Mouse (Mus musculus): ENCODE results near the gene Fam53a.

The Fam53a gene

DNA sequence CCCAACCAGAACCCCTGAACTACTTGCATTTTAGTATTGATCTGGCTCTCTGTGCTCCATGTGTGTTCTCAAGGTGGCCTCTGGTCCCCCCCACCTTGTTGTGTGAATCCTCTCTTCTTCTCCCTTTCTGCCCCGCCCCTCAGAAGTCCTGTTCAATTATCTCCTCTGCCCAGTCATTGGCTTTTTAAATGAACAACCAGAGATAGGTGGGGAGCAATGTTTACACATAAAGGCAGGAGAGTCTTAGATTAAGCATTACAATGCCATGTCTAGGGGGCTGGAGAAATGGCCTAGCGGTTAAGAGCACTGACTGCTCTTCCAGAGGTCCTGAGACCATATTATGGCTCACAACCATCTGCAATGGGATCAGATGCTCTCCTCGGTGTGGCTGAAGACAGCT, 5.9 kb upstream of the Fam53a start:
- no peak for ATAC-seq (ENCODE audit: insufficient number of reproducible peaks, low FRiP score, low TSS enrichment)

DNA sequence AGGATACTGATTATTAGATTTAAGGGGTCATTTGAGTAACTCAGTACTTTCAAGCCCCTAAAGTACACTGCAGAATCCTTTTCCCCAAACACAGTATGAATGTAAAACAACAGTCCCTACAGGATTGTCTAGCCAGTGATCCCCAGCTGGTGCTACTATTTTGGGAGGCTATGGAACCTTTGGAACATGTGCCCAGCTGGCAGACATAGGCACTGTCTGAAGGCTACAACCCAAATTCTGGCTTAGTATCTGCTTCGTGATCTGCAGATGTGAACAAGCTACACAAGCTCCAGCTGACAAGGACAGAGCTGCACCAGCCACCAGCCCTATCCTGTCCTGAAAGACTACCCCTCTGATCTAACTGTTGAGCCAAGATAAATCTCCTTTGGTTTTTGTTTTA, 3.1 kb upstream of the Fam53a start:
- no peak for ATAC-seq (ENCODE audit: insufficient number of reproducible peaks, low FRiP score, low TSS enrichment)

DNA sequence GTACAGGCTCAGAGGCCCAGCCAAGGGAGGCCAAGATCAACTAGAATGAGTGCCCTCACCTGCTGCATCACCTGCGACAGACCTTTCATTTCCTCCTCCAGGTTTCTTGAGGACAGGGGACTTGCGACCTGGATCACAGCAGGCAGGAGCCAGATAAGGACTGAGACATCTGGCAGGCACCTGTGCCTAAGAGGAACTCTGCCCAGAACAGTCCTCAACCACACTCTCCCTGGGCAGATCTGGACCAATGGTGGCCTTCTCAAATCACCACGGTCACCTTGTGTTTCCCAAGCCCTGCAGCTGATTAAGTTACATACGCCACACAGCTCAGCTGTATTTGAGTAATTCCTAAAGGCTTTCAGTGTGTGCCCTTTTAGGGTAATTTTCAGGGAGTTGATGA, 1.2 kb upstream of the Fam53a start:
- ATAC-seq (ENCODE audit: insufficient number of reproducible peaks, low FRiP score, low TSS enrichment) = no peak

DNA sequence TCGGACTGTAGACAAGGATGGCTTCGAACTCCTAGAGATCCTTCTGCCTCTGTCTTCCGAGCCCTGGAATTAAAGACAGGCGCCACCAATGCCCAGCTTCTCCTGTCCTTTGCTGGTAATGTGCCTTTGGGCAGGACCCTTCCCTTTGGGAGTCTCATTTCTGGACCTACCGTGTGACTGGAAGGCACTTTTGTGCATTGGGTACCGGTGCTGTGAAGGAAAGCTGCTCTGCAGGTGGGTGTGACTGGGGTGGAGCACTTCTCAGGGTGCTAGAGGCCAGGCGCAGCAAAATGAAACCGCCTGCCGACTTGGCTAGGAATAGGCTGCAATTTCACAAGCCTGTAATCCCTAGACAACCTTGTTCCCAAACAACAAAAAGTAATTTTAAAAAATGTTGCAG, 626 bp upstream of the Fam53a start:
- ATAC-seq (ENCODE audit: insufficient number of reproducible peaks, low FRiP score, low TSS enrichment) = 0 out of 2 replicates have a peak, but pooled peaks have one; percentile 33

DNA sequence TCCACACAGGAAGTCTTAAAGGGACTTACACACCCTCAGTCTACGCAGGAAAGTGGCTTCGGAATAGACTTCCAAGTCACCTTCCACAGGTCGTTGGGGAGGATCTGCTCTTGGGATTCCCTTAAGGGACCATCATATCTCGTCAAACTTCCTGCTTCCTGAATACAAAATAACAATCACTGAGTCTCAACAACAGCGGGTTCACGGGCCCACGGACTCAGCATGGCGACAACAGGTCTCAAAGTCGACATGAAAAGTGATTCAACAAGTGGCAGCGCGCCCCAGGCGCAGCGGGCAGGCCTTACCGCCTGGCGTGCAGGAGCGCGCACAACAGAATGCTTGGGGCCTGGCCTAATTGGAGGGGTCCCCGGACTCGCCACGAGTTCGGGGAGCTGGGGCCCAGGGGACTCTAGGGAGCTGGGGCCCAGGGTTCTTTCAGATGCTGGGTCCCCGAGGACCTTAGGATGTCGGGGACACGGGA, 575 bp downstream of the Fam53a start:
- ATAC-seq (ENCODE audit: insufficient number of reproducible peaks, low FRiP score, low TSS enrichment) = no peak

DNA sequence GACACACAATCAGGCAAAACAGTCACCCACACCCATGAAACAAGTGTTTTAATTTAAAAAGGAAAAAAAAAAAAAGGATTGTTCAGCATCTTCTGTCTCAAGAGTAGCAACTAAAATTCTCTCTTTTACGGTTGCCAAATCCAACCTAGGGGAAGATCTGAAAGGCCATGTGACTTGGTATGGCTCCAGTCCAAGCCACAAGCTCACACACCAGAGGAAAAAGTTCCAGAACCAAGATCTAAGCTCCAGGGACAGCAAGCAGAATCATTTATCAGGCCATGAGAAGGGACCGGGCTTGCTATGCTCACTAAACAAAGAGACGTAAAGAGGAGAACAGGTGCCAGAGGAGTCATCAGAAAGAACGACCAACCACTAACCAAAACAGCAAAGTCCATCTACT, 1.5 kb downstream of the Fam53a start:
- no peak for ATAC-seq (ENCODE audit: insufficient number of reproducible peaks, low FRiP score, low TSS enrichment)

DNA sequence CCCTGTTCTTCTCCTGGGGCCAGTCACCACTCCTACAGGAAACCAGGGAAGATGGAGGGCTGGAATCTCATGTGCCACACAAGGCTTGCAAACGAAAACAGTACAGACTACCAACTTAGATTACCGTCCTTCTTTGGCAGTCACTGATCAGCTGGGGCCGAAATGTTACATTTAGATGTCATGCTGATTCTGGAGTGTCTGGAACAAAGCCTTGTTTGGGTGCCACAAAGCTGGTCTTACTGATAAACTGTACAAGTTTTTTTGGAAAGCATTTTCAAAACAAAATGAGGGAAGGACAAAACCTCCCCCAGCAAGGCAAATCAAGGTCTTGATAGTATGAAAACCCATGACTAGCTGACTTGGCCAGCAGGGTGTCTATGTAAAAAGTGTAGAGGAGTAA, 5.7 kb downstream of the Fam53a start:
- ATAC-seq (ENCODE audit: insufficient number of reproducible peaks, low FRiP score, low TSS enrichment) = no peak

DNA sequence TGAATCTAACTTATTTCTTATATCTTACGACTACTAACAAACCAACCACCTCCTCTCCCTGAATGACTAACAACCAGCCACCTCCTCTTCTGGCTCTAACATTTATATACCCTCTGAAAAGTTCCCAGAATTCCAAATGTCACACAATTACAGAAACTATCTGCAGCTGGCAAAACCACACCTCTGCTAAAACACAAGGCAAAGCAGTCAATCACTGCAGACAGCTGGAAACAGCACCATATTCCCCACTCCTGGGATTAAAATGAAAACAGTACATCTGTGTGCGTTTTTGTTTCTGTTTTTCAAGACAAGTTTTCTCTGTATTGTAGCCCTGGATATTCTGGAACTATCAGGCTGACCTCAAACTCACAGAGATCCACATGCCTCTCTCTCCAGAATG, 6.8 kb downstream of the Fam53a start:
- ATAC-seq (ENCODE audit: insufficient number of reproducible peaks, low FRiP score, low TSS enrichment) = no peak

DNA sequence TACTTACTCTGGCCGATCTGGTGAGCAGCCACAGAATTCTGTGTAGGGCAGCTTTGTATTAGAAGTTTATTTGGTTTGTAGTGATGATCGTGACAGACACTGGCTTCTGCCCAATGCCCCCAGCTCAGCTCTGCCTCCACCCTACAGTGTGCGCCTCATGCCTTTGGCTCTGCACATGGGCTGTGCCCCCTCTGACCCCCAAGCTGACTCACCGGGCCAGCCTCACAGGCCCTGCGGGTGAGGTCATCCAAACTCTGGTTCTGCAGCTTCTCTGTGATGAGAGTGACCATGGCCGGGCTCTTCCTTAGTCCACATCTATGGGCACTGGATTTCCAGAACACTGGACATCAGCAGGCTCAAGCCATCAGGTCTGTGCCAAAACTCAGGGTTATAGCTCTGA, 15.0 kb downstream of the Fam53a start:
- ATAC-seq (ENCODE audit: insufficient number of reproducible peaks, low FRiP score, low TSS enrichment) = no peak

DNA sequence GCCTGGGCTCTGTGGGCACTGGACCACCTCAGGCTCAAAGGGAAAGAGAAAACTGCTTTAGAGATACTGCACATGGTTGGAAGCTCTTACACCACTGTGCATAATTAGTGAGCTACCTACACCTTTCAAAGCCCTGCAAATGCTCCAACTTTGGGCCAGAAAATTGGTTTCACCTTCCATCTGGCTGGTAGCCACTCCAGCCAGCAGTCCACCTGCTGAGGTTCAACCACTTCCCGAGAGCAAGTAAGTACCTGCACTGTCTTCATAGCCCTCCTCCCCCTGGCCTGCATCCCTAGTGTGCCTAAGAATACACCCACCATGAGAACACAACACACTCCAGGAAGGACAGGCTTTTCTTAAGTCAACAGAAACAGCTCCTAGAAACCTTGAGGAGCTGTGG, 17.6 kb downstream of the Fam53a start:
- ATAC-seq (ENCODE audit: insufficient number of reproducible peaks, low FRiP score, low TSS enrichment) = peak; percentile 33; the same call in 1 of the 2 replicates

DNA sequence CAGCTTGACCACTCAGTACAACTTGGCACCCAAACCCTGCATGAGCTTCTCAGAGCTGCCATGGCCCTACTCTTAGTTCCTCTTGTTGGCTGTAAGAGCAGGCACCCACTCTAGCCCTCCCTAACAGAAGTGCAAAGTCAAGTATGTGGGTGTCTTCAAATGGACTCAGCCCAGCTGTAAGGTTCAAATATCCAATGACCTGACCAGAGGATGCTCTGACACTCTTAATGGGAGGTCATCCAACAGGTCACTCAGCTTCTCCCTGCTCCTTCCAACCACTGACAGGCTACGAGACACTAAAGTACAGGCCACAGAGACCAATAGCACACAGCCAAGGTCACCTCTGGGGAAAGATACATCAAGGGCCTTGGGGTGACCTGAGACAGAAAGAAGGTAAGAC, 20.2 kb downstream of the Fam53a start:
- no peak for ATAC-seq (ENCODE audit: insufficient number of reproducible peaks, low FRiP score, low TSS enrichment)

DNA sequence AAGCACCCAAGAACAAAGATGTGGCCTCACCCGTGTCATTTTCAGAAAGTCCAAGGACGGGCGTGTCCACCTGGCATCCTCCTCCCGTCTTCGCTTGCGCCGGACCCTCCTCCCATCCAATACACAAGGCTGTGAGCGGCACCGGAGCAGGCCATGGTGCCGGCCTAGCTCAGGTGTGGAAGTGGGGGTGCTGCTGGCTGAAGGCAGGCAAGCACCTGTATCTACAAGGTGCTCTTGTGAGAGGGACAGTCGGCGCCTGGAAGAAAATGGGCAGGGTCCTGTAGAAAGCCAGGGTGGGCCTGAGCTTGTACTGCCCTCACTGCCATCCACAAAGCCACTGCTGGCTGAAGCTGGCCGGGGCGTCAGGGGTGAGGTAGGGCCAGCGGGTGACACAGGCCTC, 22.0 kb downstream of the Fam53a start:
- no peak for ATAC-seq (ENCODE audit: insufficient number of reproducible peaks, low FRiP score, low TSS enrichment)

DNA sequence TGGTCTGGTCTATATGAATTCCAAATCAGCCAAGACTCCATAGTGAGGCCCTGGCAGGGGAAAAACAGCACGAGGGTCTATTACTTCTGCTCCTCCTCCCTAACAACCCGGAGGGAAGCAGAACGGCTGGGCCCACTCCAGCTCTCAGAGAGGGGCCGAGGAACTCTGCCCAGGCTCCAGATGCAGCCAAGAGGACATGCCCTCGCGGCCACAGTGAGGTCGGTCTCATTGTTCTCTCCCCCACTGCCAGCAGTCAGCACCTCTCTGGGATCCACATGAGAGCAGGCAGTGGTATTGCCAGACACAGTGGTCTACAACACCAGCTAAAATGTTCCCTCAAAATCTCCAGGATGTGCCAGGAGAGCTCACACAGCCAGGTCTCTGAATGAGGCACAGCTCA, 22.8 kb downstream of the Fam53a start:
- ATAC-seq (ENCODE audit: insufficient number of reproducible peaks, low FRiP score, low TSS enrichment) = no peak

DNA sequence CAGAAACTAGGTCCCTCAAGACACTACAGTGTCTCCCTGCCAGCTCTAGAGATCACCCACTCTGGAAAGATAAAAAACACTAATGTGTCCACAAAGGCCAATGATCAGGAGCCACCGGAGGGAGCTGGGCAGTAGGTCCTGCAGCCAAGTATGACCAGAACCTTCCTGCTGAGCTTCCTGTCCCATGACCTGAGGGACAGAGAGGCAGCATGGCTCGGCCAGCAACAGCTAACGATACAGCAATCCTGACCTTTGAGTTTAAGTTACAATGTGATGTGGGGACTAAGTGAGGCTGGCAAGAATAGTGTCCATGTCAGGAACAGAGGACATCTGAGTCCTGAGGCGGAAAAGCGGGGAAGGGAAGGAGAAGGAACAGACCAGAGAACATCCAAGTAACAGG, 24.1 kb downstream of the Fam53a start:
- ATAC-seq (ENCODE audit: insufficient number of reproducible peaks, low FRiP score, low TSS enrichment) = peak; percentile 58

DNA sequence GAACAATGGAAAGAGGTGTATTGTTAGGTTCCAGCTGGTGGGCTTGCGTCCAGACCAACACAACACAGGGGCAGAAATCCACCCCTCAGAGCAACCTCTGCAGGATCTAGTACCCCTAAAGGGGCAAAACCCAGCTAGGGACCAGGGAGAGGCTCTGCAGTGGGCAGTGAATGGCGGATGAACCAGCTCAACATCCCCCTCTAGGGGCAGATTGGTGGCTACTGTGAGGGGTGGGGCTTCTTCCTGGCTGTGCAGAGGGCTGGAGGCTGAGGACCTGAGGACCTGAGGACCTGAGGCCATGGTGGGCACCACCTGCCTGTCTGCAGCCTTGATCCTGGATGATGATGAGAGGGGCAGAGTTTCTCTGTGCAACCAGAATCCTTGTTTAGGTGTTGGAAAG, 35.8 kb downstream of the Fam53a start:
- no peak for ATAC-seq (ENCODE audit: insufficient number of reproducible peaks, low FRiP score, low TSS enrichment)

DNA sequence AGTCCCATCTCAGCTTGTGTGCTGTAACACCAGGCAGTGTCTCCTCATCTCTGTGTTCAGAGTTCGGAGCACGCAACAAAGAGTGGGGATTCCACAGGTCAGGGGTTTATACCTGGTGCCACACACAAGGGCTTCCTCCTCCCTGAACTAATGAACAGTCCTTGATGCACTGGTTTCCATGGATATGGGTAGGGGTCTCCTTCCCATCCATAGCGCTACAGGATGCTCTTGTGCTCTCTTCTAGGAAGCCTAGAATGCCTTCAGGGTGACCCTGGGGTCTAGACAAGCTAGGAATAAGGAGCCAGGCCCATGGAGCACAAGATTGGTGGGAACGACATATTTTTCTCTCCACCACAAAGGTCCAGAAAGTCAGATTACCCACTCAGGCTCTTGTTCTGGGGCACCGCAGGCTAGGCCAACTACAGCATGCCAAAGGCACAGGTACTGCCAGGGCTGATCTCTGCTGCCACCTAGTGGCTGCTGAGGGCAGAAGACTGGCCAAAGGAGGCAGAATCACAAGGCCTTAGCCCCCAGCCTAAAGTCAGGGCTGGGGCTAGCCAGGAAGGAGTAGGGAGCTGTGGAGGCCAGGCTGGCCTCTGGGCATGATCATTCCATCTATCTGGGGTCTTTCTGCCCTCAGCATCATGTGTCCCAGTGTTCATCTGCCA, 40.1 kb downstream of the Fam53a start:
- peak; percentile 76 for ATAC-seq (ENCODE audit: insufficient number of reproducible peaks, low FRiP score, low TSS enrichment)

DNA sequence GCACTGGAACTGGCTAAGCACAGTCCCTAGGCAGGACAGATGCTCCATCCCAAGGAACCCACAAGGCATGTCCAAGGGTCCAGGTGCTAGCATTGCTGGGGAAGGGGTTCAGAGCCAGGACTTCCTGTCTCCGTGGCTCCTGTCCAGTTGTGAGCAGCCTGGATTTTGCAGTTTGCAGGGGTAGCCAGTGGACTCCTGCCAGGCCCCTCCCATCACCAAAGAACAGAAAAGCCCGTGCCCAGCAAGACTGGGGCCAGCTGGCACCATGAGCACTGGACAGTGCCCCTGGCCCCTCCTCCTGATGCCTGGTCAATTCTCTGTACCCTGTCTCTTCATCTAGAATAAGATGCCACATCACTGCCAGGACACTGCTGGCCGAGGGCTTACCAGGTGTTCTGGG, 41.4 kb downstream of the Fam53a start:
- ATAC-seq (ENCODE audit: insufficient number of reproducible peaks, low FRiP score, low TSS enrichment) = no peak

DNA sequence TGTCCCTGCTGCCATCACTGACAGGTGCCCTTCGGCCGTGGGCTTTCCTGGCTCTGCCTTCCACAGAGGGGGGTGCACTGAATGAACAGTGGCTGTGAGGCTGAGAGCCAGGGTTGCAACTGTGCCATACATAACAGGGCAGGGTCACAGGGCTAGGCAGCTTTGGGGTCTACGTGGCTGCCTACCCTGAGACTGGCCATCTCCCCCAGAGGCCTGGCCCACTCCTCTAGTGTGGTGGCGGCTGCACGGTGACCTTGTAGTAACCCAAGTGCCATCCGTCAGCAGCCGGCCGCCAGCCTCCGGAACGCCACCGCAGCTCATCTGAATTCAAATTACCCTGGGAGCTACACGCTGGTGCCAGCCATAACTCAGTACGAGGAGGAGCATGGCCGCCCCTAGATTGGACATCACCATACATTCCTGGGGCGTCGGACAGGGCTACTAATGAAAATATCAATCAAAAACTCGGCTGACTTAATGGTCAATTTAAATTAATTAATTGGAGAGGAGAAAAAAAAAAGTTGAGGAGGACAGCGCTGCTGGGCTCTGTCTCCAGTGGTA, 41.9 kb downstream of the Fam53a start:
- no peak for ATAC-seq (ENCODE audit: insufficient number of reproducible peaks, low FRiP score, low TSS enrichment)

DNA sequence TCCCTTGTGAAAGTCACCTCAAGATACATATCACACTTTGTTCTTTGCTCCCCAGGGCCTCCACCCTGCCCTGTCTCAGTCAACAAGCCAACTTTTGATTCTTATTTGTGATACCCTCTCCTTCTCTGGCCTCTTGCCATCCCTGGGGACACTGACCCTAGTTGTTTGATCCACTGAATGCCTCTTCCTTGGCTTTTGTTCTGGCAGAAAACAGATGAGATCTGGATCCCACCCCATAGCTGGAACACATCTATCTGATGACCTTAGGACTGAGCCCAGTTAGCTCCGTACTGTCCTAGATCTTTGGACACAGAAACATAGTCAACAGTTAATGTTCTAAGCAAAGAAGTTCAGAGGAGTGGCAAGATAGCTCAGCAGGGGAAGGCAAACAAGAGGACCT, 49.1 kb downstream of the Fam53a start:
- ATAC-seq (ENCODE audit: insufficient number of reproducible peaks, low FRiP score, low TSS enrichment) = no peak

DNA sequence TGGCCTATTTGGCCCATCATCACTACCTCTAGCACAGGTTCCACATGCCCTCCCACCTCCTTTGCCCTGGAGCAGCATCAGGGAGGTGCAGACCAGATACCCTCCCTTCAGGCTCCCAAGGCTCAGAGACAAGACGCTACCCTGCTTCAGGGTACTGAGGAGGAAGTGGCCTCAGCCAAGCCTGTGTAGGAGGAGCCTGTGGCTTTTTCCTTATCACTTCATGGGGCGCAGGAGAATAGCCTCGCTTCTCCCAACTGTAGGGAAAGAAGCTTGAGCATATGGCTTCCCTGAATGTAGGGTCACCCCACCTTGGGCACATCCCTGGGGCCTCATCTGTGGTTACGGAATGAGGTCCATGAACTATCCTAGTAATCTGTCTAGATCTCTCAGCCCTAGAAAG, 55.2 kb downstream of the Fam53a start:
- ATAC-seq (ENCODE audit: insufficient number of reproducible peaks, low FRiP score, low TSS enrichment) = no peak

DNA sequence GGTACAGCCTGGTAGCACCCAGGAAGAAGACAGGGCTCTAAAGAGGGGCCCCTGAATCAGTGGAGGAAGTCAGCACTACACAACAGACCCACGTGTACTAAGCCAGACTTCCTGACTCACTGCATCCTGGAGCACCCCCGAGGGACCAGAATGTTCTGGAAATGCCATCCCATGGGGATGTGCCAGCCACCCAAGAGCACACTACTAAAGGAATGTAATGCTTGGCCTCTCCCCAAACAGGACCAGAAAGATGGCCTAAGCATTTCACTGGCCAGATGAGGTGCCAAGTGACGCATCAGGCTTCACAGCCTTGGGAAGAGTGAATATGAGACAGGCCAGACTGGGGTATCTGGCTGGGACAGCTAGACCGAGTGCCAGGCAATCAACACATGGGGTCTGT, 63.5 kb downstream of the Fam53a start:
- ATAC-seq (ENCODE audit: insufficient number of reproducible peaks, low FRiP score, low TSS enrichment) = no peak

DNA sequence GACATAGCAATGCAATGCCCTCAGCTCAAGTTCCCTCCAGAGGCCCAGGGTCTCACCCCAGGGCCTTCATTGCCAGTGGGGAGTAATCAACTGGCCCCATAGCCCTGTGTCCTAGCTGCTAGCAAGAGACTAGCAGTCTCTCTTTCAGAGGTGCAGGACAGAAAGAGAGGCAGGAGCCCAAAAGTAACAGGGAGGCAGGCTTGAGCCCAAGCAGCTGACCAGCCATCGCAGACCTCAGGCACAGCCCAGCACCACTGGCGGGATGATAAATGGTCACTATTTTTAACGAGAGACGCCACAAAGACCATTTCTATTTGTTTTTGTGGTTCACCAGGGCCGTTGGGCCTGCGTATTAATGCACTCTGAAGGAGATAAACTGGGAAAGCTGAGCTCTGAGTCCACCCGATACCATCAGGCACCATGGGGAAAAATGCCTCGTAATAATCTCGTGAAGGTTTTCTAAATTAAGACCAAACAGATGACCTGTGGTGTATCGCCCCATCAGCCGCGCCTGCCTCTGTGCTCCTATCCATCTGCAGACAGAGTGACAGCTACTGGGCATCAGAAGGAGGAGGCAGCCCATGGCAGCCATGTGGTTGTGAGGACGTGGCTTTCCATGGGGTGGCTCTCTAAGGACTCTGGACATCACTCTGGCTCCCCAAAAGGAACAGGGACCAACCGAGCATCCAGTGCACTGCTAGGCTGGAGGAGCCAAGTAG, 73.0 kb downstream of the Fam53a start:
- no peak for ATAC-seq (ENCODE audit: insufficient number of reproducible peaks, low FRiP score, low TSS enrichment)

All from cerebellum, adult (tissue).